Mouse (Mus musculus) limb, embryonic 14.5 days (tissue): Measurements from ENCODE around the gene Osbpl11. TPM values are rescaled to one million over a fixed set of nuclear protein-coding genes. Genes with fewer than 3 reads are reported as not detected.

Source experiments
- ATAC-seq: fragments of 200-750 bp; cut with Nextera tagmentation; 2 replicates; pipeline ENCODE4 v1.8.0; 2017; ENCODE audit warnings: low read depth, moderate number of reproducible peaks, moderate TSS enrichment; ENCODE audit not compliant: low FRiP score
- DNase-seq: peaks from one replicate; pipeline ENCODE4 v3.0.0-alpha.2; 2015; ENCODE audit warnings: low spot score
- H3K27ac ChIP-seq: fragments of 300-500 bp; sonication (generic); replicated peaks from 2 replicates; pipeline ENCODE4 v1.5.1; 2014; ENCODE audit warnings: low read depth, mild to moderate bottlenecking, low read length, moderate library complexity, mixed read lengths
- H3K27me3 ChIP-seq: fragments of 300-500 bp; sonication (generic); 2 replicates; pipeline ENCODE4 v1.6.1; 2014; ENCODE audit warnings: low read length, mixed read lengths; ENCODE audit not compliant: control insufficient read depth, insufficient read depth
- H3K36me3 ChIP-seq: fragments of 300-500 bp; sonication (generic); 2 replicates; pipeline ENCODE4 v1.6.1; 2014; ENCODE audit warnings: mild to moderate bottlenecking, low read length, moderate library complexity, mixed read lengths; ENCODE audit not compliant: control insufficient read depth, insufficient read depth
- H3K4me1 ChIP-seq: fragments of 300-500 bp; sonication (generic); 2 replicates; pipeline ENCODE4 v1.6.1; 2014; ENCODE audit warnings: antibody characterized with exemption, low read length, mixed read lengths; ENCODE audit not compliant: control insufficient read depth, insufficient read depth
- H3K4me2 ChIP-seq: fragments of 300-500 bp; sonication (generic); replicated peaks from 2 replicates; pipeline ENCODE4 v1.6.1; 2014; ENCODE audit warnings: low read depth, mild to moderate bottlenecking, low read length, moderate library complexity; ENCODE audit not compliant: severe bottlenecking
- H3K4me3 ChIP-seq: fragments of 300-500 bp; sonication (generic); replicated peaks from 2 replicates; pipeline ENCODE4 v1.5.1; 2014; ENCODE audit warnings: low read length
- H3K9ac ChIP-seq: fragments of 300-500 bp; sonication (generic); 2 replicates; pipeline ENCODE4 v1.6.1; 2014; ENCODE audit warnings: mild to moderate bottlenecking, low read depth, low read length, moderate library complexity; ENCODE audit not compliant: severe bottlenecking
- H3K9me3 ChIP-seq: fragments of 300-500 bp; sonication (generic); 2 replicates; pipeline ENCODE4 v1.6.1; 2016; ENCODE audit warnings: low read length; ENCODE audit not compliant: control insufficient read depth
- POLR2A ChIP-seq: fragments of 200-500 bp; IDR thresholded peaks from 2 replicates; pipeline ENCODE4 v1.8.0; 2012; ENCODE audit warnings: inconsistent platforms, mild to moderate bottlenecking, moderate library complexity, borderline replicate concordance; ENCODE audit not compliant: insufficient read depth, insufficient read length; ENCODE audit errors: extremely low read depth
- WGBS: fragments of 180-500 bp; shearing (Covaris S2); extraction: QIAGEN DNeasy Blood & Tissue Kit; methylation state at CpG from one replicate; pipeline ENCODE4 v1.1.7; 2014; 5-methylcytosine and 5-hydroxymethylcytosine counted together
- polyA plus RNA-seq, 2 experiments: library from polyadenylated mRNA; depleted of rRNA in 1 of 2; stranded (reverse) in 1 of 2; unstranded in 1 of 2; fragments of >200 nt; fragmentation: Nextera tagmentation in 1 of 2; extraction: Ambion mirVana in 1 of 2; gene quantifications; 2 replicates each; pipeline versions ENCODE4 v1.2.1 to v1.2.3; 2012 to 2014

Osbpl11 gene
- polyA plus RNA-seq, 2 experiments = 14.6 to 20.6 TPM

- Histone ChIP-seq H3K27ac (no peak overlapping the region), H3K9me3 (no peaks in the 10 kb centered on the region), H3K4me1 (no peaks in the 10 kb centered on the region), H3K27me3 (no peaks in the 10 kb centered on the region), H3K9ac (no peak overlapping the region), H3K36me3 (peaks cover 37% of the 10 kb centered on the region), H3K4me2 (no peak overlapping the region), H3K4me3 (no peak overlapping the region)
- ATAC-seq (no peak), DNase-seq (no peak)
- WGBS = 70% methylated on average over 2 of the region's 2 CpGs
- TF ChIP-seq POLR2A = no peak
Measured at GRCm38 (mm10) chr16:33261584-33262061, 76.8 kb downstream of the Osbpl11 start.

- 83% methylated on average over 1 of the region's 1 CpGs for WGBS
- no peak overlapping the region for H3K27ac ChIP-seq
- H3K27me3 ChIP-seq = no peaks in the 10 kb centered on the region
Measured at GRCm38 (mm10) chr16:33262096-33262495, 77.2 kb downstream of the Osbpl11 start.

GRCm38 (mm10) chr16:33267616-33268253, 82.9 kb downstream of the Osbpl11 start:
- no peaks in the 10 kb centered on the region for H3K9me3 ChIP-seq
- H3K4me3 ChIP-seq = no peak overlapping the region
- H3K4me2 ChIP-seq = no peak overlapping the region
- H3K36me3 ChIP-seq = peaks cover 75% of the 10 kb centered on the region
- H3K27me3 ChIP-seq = no peaks in the 10 kb centered on the region
- ATAC-seq (no peak), DNase-seq (no peak)
- TF ChIP-seq POLR2A = no peak
- WGBS = 88% methylated on average over 9 of the region's 9 CpGs
- H3K4me1 ChIP-seq = no peaks in the 10 kb centered on the region
- no peak overlapping the region for H3K9ac ChIP-seq
- no peak overlapping the region for H3K27ac ChIP-seq

More at GRCm38 (mm10) chr16:33262096-33262495, 77.2 kb downstream of the Osbpl11 start:
- DNase-seq (no peak), ATAC-seq (no peak)
- Histone ChIP-seq H3K9me3 (no peaks in the 10 kb centered on the region), H3K4me1 (no peaks in the 10 kb centered on the region), H3K36me3 (peaks cover 42% of the 10 kb centered on the region), H3K9ac (no peak overlapping the region), H3K4me2 (no peak overlapping the region), H3K4me3 (no peak overlapping the region)
- no peak for TF ChIP-seq POLR2A

- Histone ChIP-seq H3K27me3 (no peaks in the 10 kb centered on the region), H3K27ac (no peak overlapping the region), H3K4me1 (no peaks in the 10 kb centered on the region), H3K9me3 (no peaks in the 10 kb centered on the region), H3K36me3 (peaks cover 64% of the 10 kb centered on the region), H3K4me2 (no peak overlapping the region), H3K4me3 (no peak overlapping the region), H3K9ac (no peak overlapping the region)
- 93% methylated on average over 4 of the region's 4 CpGs for WGBS
- no peak for ATAC-seq
- no peak for DNase-seq
- TF ChIP-seq POLR2A = no peak
Measured at GRCm38 (mm10) chr16:33271824-33272223, 87.0 kb downstream of the Osbpl11 start.

GRCm38 (mm10) chr16:33283079-33283478, 98.2 kb downstream of the Osbpl11 start:
- H3K4me1 ChIP-seq = no peaks in the 10 kb centered on the region
- no peak overlapping the region for H3K27ac ChIP-seq
- no peak overlapping the region for H3K9ac ChIP-seq
- H3K4me2 ChIP-seq = no peak overlapping the region
- no peak for TF ChIP-seq POLR2A
- H3K27me3 ChIP-seq = no peaks in the 10 kb centered on the region
- DNase-seq (no peak), ATAC-seq (no peak)
- H3K4me3 ChIP-seq = no peak overlapping the region
- H3K36me3 ChIP-seq = peaks cover 82% of the 10 kb centered on the region
- no peaks in the 10 kb centered on the region for H3K9me3 ChIP-seq
- WGBS = 100% methylated on average over 1 of the region's 1 CpGs
